Mouse (Mus musculus): ENCODE results near the gene Nxph4. TPM values are rescaled to one million over a fixed set of nuclear protein-coding genes. Genes with fewer than 3 reads are reported as not detected.

The Nxph4 gene
- polyA plus RNA-seq, 1 experiment, result 1.1 TPM

DNA sequence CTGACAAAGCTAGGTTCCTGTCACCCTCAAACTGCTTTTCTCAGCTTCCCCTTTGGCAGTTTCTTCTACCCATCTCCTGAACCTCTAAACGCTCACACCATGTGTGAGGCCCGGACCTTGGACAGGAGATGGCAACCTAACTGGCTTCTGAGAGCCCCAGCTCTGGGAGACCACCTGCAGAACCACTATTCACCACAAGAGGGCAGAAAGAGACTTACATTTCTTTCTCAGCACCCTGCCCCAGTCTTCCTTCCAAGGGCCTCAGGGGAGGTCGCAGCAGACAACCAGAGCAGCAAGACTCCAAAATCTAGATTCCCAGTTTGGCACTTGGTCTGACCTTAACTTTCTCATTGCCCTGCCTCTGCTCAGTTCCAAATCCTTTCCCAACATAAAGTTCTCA, 35.1 kb upstream of the Nxph4 start:
- Histone ChIP-seq H3K27ac (ENCODE audit: insufficient read depth, low read length) (no peak overlapping the region), H3K4me3 (ENCODE audit: insufficient read depth, low read length) (no peak overlapping the region), H3K4me1 (ENCODE audit: control insufficient read depth, insufficient read depth, low read length) (no peaks in the 10 kb centered on the region)
- TF ChIP-seq CTCF (IDR thresholded peaks at IDR 0.05; ENCODE audit: borderline replicate concordance, insufficient read depth, low read length) (0 out of 2 replicates have a peak, but pooled peaks have one; percentile 21), POLR2A (IDR thresholded peaks at IDR 0.05; ENCODE audit: low read depth, low read length) (no peak)

DNA sequence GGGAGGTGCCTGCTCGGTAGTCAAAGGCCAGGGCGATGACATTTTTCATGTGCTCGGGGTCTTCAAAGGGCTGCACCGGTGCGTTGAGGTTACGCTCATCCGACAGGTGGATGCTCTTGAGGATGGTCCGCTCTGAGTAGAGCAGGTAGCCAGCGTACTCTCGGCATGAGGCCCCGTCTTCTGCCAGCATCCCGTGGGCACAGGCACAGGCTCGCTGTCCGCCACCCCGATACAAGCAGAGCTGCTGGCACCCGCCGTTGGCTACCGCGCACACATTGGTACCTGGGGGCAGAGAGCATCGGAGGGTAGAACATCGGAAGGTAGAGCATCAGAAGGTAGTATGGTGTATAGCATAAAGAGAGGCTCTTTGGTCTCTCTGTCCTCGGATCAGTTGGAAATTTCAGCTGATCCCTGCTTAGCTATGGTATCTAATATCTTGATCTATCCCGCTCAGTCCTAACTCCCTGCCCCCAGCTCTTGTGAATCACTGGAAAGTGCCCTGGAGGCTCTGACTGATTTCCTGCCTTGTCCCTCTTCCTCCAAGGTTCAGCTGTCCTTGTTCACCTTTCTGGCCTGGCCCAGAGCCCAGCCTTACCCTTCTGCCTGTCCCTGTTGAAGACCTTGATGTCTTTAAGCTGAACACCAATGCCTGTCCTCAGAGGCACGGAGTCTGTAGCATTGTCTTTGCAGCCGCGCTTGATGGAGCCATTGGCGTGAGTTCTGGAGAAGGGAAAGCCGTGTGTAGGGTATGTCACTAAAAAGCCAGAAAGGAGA, 32.4 kb upstream of the Nxph4 start:
- Histone ChIP-seq H3K27ac (ENCODE audit: insufficient read depth, low read length) (no peak overlapping the region), H3K4me1 (ENCODE audit: control insufficient read depth, insufficient read depth, low read length) (0 out of 2 replicates have a peak, but pooled peaks cover 2% of the 10 kb centered on the region), H3K4me3 (ENCODE audit: insufficient read depth, low read length) (no peak overlapping the region)
- TF ChIP-seq CTCF (IDR thresholded peaks at IDR 0.05; ENCODE audit: borderline replicate concordance, insufficient read depth, low read length) (no peak), POLR2A (IDR thresholded peaks at IDR 0.05; ENCODE audit: low read depth, low read length) (no peak)

DNA sequence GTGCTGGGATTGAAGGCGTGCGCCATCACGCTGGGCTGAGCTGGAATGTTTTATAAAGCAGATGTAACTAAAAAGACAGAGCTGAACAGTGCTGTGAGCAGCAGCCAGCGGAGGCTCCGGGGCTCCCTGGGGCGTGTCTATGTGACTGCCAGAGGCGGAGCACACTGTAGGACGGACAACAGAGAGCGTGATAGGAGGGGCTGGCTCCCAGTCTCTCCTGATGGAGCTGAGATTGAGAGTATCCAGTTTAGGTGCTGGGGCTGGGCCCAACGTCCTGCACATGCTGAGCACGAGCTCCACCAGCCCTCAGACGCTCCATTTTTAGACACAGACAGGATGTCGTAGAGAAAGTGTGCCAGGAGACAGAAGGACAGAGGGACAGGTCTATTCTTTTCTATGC, 29.9 kb upstream of the Nxph4 start:
- Histone ChIP-seq H3K4me1 (ENCODE audit: control insufficient read depth, insufficient read depth, low read length) (0 out of 2 replicates have a peak, but pooled peaks cover 2% of the 10 kb centered on the region), H3K27ac (ENCODE audit: insufficient read depth, low read length) (no peak overlapping the region), H3K4me3 (ENCODE audit: insufficient read depth, low read length) (no peak overlapping the region)
- TF ChIP-seq POLR2A (IDR thresholded peaks at IDR 0.05; ENCODE audit: low read depth, low read length), result no peak
- TF ChIP-seq CTCF (IDR thresholded peaks at IDR 0.05; ENCODE audit: borderline replicate concordance, insufficient read depth, low read length), result no peak

DNA sequence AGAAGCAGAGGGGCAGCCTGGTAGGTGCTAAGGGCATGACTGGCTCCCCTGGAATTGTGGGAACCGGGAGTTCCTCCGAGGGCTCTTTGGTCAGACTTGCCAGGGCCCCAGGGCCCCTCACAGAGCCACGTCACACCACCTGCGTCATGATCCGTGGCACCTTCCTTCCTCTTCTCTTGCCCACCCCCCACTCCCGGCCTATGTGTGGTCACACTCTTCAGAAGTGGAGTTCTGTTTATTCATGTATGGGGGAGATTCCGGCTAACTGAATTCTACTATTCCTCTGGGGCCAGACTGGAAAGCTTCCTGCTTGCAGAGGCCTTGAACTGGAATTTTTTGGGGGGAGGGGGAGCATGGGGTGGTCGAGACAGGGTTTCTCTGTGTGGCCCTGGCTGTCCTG, 29.5 kb upstream of the Nxph4 start:
- 0 out of 2 replicates have a peak, but pooled peaks cover 2% of the 10 kb centered on the region for H3K4me1 ChIP-seq (ENCODE audit: control insufficient read depth, insufficient read depth, low read length)
- TF ChIP-seq CTCF (IDR thresholded peaks at IDR 0.05; ENCODE audit: borderline replicate concordance, insufficient read depth, low read length) (no peak), POLR2A (IDR thresholded peaks at IDR 0.05; ENCODE audit: low read depth, low read length) (no peak)
- no peak overlapping the region for H3K27ac ChIP-seq (ENCODE audit: insufficient read depth, low read length)
- no peak overlapping the region for H3K4me3 ChIP-seq (ENCODE audit: insufficient read depth, low read length)

DNA sequence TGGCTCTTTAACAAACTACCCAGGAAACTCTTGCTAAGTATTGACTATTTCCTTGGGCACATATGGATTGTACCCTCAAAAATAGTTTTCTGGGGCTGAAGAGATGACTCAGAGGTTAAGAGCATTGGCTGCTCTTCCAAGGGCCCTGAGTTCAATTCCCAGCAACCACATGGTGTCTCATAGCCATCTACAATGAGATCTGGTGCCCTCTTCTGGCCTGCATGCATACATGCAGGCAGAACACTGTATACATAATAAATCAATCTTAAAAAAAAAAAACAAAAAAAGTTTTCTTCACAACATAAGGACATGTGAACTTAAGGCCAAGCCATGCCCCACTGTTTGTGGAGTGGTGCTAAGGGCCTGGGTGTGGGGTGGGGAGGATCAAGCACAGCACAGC, 26.8 kb upstream of the Nxph4 start:
- no peak for TF ChIP-seq CTCF (IDR thresholded peaks at IDR 0.05; ENCODE audit: borderline replicate concordance, insufficient read depth, low read length)
- no peak for TF ChIP-seq POLR2A (IDR thresholded peaks at IDR 0.05; ENCODE audit: low read depth, low read length)
- H3K4me3 ChIP-seq (ENCODE audit: insufficient read depth, low read length), result no peak overlapping the region
- H3K4me1 ChIP-seq (ENCODE audit: control insufficient read depth, insufficient read depth, low read length), result 0 out of 2 replicates have a peak, but pooled peaks cover 2% of the 10 kb centered on the region
- no peak overlapping the region for H3K27ac ChIP-seq (ENCODE audit: insufficient read depth, low read length)

DNA sequence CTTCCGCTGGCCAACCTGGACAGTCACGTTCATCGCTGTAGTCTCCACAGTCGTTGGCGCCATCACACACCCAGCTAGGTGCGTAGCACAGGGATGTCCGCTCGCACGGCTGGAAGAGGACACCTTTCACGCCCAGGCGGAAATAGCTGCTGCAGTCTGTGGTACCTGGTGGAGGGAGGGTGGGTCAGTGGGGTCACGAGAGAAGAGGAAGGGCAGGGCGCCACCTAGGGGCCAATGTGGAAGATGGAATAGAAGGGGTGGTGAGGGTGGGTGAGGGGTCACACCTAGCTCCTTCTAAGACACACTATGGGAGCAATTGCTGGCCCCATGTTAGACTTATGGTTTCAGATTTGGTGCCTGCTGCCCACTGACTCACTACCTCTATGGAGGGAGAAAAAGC, 23.0 kb upstream of the Nxph4 start:
- TF ChIP-seq CTCF (IDR thresholded peaks at IDR 0.05; ENCODE audit: borderline replicate concordance, insufficient read depth, low read length), result peak; percentile 33; the same call in 1 of the 2 replicates
- no peak for TF ChIP-seq POLR2A (IDR thresholded peaks at IDR 0.05; ENCODE audit: low read depth, low read length)
- Histone ChIP-seq H3K27ac (ENCODE audit: insufficient read depth, low read length) (no peak overlapping the region), H3K4me3 (ENCODE audit: insufficient read depth, low read length) (no peak overlapping the region), H3K4me1 (ENCODE audit: control insufficient read depth, insufficient read depth, low read length) (no peaks in the 10 kb centered on the region)

DNA sequence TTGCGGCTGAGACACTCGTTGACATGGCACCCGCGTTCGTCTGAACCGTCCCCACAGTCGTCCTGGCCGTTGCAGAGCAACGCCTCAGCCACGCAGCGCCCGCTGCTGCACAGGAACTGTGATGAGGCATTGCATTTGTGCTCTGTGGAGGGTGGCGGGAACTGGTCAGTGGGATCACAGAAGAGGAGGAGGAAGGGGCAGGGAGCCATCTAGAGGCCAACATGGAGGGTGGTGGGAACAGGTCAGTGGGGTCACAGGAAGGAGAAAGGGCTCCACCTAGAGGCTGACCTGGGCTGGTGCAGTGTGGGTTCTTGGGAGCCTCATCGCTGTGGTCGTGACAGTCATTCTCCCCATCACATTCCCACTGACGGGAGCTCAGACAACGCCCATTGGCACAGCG, 21.3 kb upstream of the Nxph4 start:
- TF ChIP-seq POLR2A (IDR thresholded peaks at IDR 0.05; ENCODE audit: low read depth, low read length) (no peak), CTCF (IDR thresholded peaks at IDR 0.05; ENCODE audit: borderline replicate concordance, insufficient read depth, low read length) (peak; percentile 78)
- Histone ChIP-seq H3K4me3 (ENCODE audit: insufficient read depth, low read length) (no peak overlapping the region), H3K4me1 (ENCODE audit: control insufficient read depth, insufficient read depth, low read length) (no peaks in the 10 kb centered on the region), H3K27ac (ENCODE audit: insufficient read depth, low read length) (no peak overlapping the region)

DNA sequence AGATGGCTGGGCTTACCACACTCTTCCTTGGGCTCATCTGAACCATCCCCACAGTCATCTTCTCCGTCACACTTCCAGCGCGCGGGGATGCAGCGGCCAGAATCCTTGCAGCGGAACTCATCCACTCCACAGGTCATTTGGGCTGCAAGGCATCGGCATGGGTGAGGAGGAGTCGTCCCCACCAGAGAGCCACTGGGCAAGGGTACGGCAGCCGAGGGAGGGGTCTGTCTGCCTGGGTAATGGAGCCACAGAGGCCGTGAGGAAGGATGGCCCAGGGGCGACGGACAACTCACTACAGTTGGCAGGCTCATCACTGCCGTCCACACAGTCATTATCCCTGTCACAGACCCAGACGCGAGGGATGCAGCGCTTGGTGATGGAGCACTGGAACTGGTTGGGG, 15.5 kb upstream of the Nxph4 start:
- TF ChIP-seq CTCF (IDR thresholded peaks at IDR 0.05; ENCODE audit: borderline replicate concordance, insufficient read depth, low read length) (no peak), POLR2A (IDR thresholded peaks at IDR 0.05; ENCODE audit: low read depth, low read length) (no peak)
- Histone ChIP-seq H3K4me3 (ENCODE audit: insufficient read depth, low read length) (no peak overlapping the region), H3K4me1 (ENCODE audit: control insufficient read depth, insufficient read depth, low read length) (no peaks in the 10 kb centered on the region), H3K27ac (ENCODE audit: insufficient read depth, low read length) (no peak overlapping the region)

DNA sequence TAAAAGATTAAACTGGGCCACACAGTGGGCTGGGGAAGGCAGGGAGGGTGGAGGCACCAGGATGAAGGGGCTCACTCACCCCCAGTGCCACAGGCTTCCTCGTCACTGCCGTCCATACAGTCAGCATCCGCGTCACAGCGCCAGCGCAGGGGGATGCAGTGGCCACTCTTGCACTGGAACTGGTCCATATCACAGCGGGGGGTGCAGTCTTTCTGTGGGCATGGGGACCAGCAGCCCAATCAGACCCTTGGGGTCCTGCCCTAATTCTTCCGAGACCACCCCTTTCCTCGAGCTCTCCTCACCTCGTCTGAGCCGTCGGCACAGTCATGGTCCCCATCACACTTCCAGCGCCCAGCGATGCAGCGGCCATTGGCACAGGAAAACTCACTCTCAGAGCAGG, 13.9 kb upstream of the Nxph4 start:
- Histone ChIP-seq H3K4me3 (ENCODE audit: insufficient read depth, low read length) (no peak overlapping the region), H3K27ac (ENCODE audit: insufficient read depth, low read length) (no peak overlapping the region), H3K4me1 (ENCODE audit: control insufficient read depth, insufficient read depth, low read length) (no peaks in the 10 kb centered on the region)
- TF ChIP-seq POLR2A (IDR thresholded peaks at IDR 0.05; ENCODE audit: low read depth, low read length), result no peak
- TF ChIP-seq CTCF (IDR thresholded peaks at IDR 0.05; ENCODE audit: borderline replicate concordance, insufficient read depth, low read length), result no peak

DNA sequence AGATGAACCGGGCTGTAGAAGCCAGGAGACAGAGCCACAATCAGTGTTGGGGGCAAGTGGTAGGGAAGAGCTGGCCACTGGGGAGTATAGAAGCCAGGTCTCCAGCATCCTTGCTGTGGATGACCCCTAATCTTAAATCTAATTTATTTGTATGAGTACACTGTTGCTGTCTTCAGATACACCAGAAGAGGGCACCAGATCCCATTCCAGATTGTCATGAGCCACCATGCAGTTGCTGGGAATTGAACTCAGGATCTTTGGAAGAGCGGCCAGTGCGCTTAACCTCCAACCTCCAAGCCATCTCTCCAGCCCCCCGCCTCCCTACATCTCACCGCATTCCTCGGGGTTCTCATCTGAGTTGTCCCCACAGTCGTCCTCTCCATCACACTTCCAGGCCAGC, 12.1 kb upstream of the Nxph4 start:
- Histone ChIP-seq H3K4me3 (ENCODE audit: insufficient read depth, low read length) (no peak overlapping the region), H3K4me1 (ENCODE audit: control insufficient read depth, insufficient read depth, low read length) (no peaks in the 10 kb centered on the region), H3K27ac (ENCODE audit: insufficient read depth, low read length) (no peak overlapping the region)
- TF ChIP-seq CTCF (IDR thresholded peaks at IDR 0.05; ENCODE audit: borderline replicate concordance, insufficient read depth, low read length) (no peak), POLR2A (IDR thresholded peaks at IDR 0.05; ENCODE audit: low read depth, low read length) (no peak)
